Mouse (Mus musculus): ENCODE results near the gene Mtx1.
"Not testable (repeated sequence)": the region's sequence is repeated elsewhere in the genome, so short reads cannot be mapped to it uniquely, and the experiment has no call there.

Gene Mtx1

GRCm38 (mm10) chr3:89242331-89242895, 15.5 kb upstream of the Mtx1 start:
- no peak for DNase-seq (ENCODE audit: low read depth)

GRCm38 (mm10) chr3:89238494-89238893, 11.6 kb upstream of the Mtx1 start:
- DNase-seq (ENCODE audit: low read depth) = no peak

GRCm38 (mm10) chr3:89237682-89238081, 10.8 kb upstream of the Mtx1 start:
- DNase-seq (ENCODE audit: low read depth) = no peak

GRCm38 (mm10) chr3:89236516-89236915, 9.6 kb upstream of the Mtx1 start:
- DNase-seq (ENCODE audit: low read depth) = no peak

- DNase-seq (ENCODE audit: low read depth) = no peak
These were observed 6.7 kb upstream of the Mtx1 start for GRCm38 (mm10) chr3:89233562-89234110.

- no peak for DNase-seq (ENCODE audit: low read depth)
These were observed 5.7 kb upstream of the Mtx1 start for GRCm38 (mm10) chr3:89232614-89233013.

GRCm38 (mm10) chr3:89231772-89232275, 4.9 kb upstream of the Mtx1 start:
- DNase-seq (ENCODE audit: low read depth) = no peak

GRCm38 (mm10) chr3:89231345-89231744, 4.5 kb upstream of the Mtx1 start:
- DNase-seq (ENCODE audit: low read depth) = no peak

GRCm38 (mm10) chr3:89230561-89230960, 3.7 kb upstream of the Mtx1 start:
- no peak for DNase-seq (ENCODE audit: low read depth)

- DNase-seq (ENCODE audit: low read depth) = no peak
These were observed 2.4 kb upstream of the Mtx1 start for GRCm38 (mm10) chr3:89229276-89229675.

- no peak for DNase-seq (ENCODE audit: low read depth)
These were observed 1.9 kb upstream of the Mtx1 start, which contains the start of gene Muc1 for GRCm38 (mm10) chr3:89228836-89229235. Muc1 (plus strand) TSS chr3:89229057.

- DNase-seq (ENCODE audit: low read depth) = no peak
These were observed 1.3 kb upstream of the Mtx1 start for GRCm38 (mm10) chr3:89228180-89228549.

- peak; percentile 94 for DNase-seq (ENCODE audit: low read depth)
These were observed 655 bp upstream of the Mtx1 start for GRCm38 (mm10) chr3:89227307-89228179.

GRCm38 (mm10) chr3:89226361-89226760, 527 bp downstream of the Mtx1 start:
- no peak for DNase-seq (ENCODE audit: low read depth)

- DNase-seq (ENCODE audit: low read depth) = no peak
These were observed 970 bp downstream of the Mtx1 start for GRCm38 (mm10) chr3:89225918-89226317.

GRCm38 (mm10) chr3:89225321-89225815, 1.5 kb downstream of the Mtx1 start:
- no peak for DNase-seq (ENCODE audit: low read depth)

GRCm38 (mm10) chr3:89224796-89225195, 2.1 kb downstream of the Mtx1 start:
- no peak for DNase-seq (ENCODE audit: low read depth)

- DNase-seq (ENCODE audit: low read depth) = no peak
These were observed 5.7 kb downstream of the Mtx1 start for GRCm38 (mm10) chr3:89221167-89221566.

- DNase-seq (ENCODE audit: low read depth) = no peak
These were observed 7.3 kb downstream of the Mtx1 start for GRCm38 (mm10) chr3:89219546-89219945.

- DNase-seq (ENCODE audit: low read depth) = no peak
These were observed 8.6 kb downstream of the Mtx1 start for GRCm38 (mm10) chr3:89218271-89218670.

- not testable (repeated sequence) for DNase-seq (ENCODE audit: low read depth)
These were observed 10.5 kb downstream of the Mtx1 start for GRCm38 (mm10) chr3:89216407-89216806.

GRCm38 (mm10) chr3:89215853-89216252, 11.0 kb downstream of the Mtx1 start:
- peak; percentile 61 for DNase-seq (ENCODE audit: low read depth)
